Mouse (Mus musculus) left cerebral cortex, postnatal 4 days (tissue): Measurements from ENCODE around the gene Szt2. TPM values are rescaled to one million over a fixed set of nuclear protein-coding genes. Genes with fewer than 3 reads are reported as not detected.

Source experiments
- DNase-seq: peaks from one replicate; pipeline ENCODE4 v3.0.0-alpha.2; 2022
- intact Hi-C: fragments of 180-260 bp; cut with DNase I; formaldehyde crosslinking; loops from one replicate; pipeline ENCODE4 v1.15.1; 2025
- total RNA-seq, 2 experiments: library from RNA; stranded (reverse); gene quantifications; 2 replicates each; pipeline ENCODE4 v1.2.3; 2021

Gene Szt2
- total RNA-seq, 2 experiments from 2014 or later = 43.3 to 48.3 TPM

- intact Hi-C loops = no loop called here
- no peak for DNase-seq
Observed at GRCm38 (mm10) chr4:118415779-118416178, 6.7 kb upstream of the Szt2 start.

GRCm38 (mm10) chr4:118413553-118413952, 4.5 kb upstream of the Szt2 start:
- intact Hi-C loops = loop anchor here (5.0 kb wide), 1 partner anchor 51 kb away; no protein-coding TSS in a partner anchor
- DNase-seq = no peak

- intact Hi-C loops = loop anchor here (5.0 kb wide), 1 partner anchor 49 kb away; no protein-coding TSS in a partner anchor
Observed at GRCm38 (mm10) chr4:118410871-118411270, 1.8 kb upstream of the Szt2 start.

GRCm38 (mm10) chr4:118402701-118403100, 6.4 kb downstream of the Szt2 start:
- no peak for DNase-seq
- intact Hi-C loops = no loop called here

More at GRCm38 (mm10) chr4:118410871-118411270, 1.8 kb upstream of the Szt2 start:
- no peak for DNase-seq

GRCm38 (mm10) chr4:118401918-118402317, 7.2 kb downstream of the Szt2 start:
- no peak for DNase-seq
- intact Hi-C loops = no loop called here

- intact Hi-C loops = no loop called here
- DNase-seq = no peak
Observed at GRCm38 (mm10) chr4:118401421-118401820, 7.7 kb downstream of the Szt2 start.

GRCm38 (mm10) chr4:118398400-118398799, 10.7 kb downstream of the Szt2 start:
- DNase-seq = no peak
- intact Hi-C loops = no loop called here

GRCm38 (mm10) chr4:118396433-118396832, 12.6 kb downstream of the Szt2 start:
- intact Hi-C loops = no loop called here
- no peak for DNase-seq

DNA sequence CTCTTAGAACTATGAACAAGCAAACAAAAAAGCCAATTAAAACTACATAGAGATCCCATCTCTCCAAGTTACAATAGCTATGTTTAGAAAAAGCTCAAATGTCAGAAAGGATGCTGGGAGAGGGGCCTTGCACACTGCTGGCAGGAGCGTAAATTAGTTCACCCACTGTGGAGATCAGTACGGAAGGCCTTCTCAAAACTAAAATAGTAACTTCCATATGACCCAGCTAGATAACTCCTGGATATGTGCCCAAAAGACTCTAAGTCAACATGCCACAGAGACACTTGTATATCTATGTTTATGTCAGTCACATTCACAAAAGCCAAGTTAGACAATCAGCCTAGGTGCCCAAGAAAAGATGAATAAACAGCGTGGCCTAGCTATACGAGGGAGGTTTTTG, 13.8 kb downstream of the Szt2 start:
- no peak for DNase-seq
- intact Hi-C loops = no loop called here

DNA sequence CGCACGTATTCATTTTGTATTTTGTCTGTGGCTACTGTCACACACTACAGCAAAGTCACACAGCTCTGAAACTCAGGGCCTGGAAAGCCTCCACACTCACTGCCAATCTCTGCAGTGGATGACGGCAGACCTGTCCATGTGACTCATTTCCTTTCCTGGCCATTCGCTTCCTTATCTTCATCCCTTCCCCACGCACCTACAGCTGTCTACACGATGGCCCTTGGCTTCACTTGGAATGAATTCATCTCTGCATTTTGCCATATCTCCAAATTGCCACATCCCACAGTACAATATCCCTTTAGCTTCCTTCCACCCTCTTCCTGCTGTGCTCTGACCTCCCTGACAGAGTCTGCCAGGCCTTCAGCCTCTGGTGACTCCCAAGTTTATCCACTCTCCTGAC, 14.6 kb downstream of the Szt2 start:
- no peak for DNase-seq
- intact Hi-C loops = no loop called here

GRCm38 (mm10) chr4:118390146-118390545, 18.9 kb downstream of the Szt2 start:
- no peak for DNase-seq
- intact Hi-C loops = no loop called here

DNA sequence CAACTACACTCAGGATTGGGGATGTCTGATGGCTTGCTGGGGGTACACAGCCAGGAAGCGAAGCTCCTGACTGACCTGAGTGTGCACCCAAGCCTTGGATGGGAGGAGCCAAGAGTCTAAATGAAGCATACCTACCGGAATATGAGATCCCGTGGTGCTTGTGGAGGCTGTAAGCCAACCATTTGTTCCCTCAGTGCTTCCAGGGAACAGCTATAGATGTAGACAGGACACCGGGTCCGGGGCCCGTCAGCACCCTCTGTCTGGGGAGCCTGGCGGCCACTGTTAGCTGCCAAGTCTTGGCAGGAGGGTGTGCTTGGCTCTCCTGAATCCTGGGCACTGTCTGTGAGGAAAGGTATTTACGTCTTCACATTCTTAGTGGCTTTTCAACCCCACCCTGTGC, 21.8 kb downstream of the Szt2 start:
- DNase-seq = no peak
- intact Hi-C loops = no loop called here

GRCm38 (mm10) chr4:118383271-118383670, 25.8 kb downstream of the Szt2 start:
- DNase-seq = no peak
- intact Hi-C loops = no loop called here

- intact Hi-C loops = no loop called here
- no peak for DNase-seq
Observed at GRCm38 (mm10) chr4:118375999-118376398, 33.1 kb downstream of the Szt2 start.

DNA sequence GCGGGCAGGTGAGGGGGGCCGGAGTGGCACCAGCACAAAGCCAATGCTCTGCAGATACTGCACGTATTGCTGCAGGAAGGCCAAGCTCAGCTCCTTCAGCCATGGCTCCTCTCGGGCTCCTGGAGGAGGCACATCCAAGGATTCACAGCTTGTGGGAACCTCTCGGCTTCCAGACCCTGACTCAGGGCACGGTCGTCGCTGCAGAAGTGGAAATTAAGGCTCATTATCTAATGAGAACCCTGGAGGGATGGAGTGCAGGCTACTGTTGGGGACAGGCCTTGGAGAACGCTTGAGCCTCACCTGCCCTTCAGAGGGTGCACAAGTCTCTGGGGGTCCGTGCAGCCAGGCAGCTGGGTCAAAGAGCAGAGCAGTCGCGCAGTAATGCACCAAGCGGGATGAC, 37.3 kb downstream of the Szt2 start:
- DNase-seq = no peak
- intact Hi-C loops = no loop called here

DNA sequence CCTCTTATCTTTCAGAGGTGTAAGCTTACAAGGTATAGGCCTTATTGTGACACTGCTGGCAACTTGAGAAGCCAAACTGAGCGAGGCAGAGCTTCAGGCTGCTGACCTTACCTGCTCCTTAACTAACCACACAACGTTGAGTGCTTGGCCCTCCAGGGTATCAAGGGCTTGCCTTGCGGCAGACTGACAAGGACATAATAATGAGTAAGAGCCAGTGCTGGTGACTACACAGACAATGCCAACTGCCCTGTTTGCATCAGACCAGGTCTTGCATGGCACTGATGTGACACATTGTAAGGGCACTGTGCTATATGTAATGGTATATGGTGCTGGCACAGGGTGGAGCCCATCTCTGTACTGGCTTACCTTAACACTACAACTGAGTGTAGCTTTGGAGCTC, 40.5 kb downstream of the Szt2 start:
- intact Hi-C loops = no loop called here

DNA sequence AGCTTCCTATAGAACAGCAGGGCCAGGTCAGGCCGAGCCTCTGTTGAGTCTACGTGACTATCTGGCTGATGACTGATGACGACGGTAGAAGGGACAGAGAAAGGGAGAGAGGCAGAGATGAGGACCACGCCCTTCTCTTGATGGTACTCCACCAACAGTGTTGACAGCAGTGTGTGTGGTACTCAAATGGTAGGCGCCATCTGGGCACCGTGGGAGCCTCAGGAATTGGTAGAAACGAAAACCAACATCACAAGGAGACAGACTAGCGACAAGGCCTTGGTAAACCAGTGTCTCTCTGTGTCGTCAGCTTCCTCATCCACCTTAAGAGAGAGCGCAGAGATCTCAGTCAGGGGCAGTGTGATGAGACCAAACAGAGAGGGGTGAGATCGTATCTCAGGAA, 41.5 kb downstream of the Szt2 start:
- intact Hi-C loops = no loop called here
- no peak for DNase-seq

More for the DNA sequence above, 40.5 kb downstream of the Szt2 start:
- no peak for DNase-seq

GRCm38 (mm10) chr4:118365991-118366390, 43.1 kb downstream of the Szt2 start:
- no peak for DNase-seq
- intact Hi-C loops = no loop called here

DNA sequence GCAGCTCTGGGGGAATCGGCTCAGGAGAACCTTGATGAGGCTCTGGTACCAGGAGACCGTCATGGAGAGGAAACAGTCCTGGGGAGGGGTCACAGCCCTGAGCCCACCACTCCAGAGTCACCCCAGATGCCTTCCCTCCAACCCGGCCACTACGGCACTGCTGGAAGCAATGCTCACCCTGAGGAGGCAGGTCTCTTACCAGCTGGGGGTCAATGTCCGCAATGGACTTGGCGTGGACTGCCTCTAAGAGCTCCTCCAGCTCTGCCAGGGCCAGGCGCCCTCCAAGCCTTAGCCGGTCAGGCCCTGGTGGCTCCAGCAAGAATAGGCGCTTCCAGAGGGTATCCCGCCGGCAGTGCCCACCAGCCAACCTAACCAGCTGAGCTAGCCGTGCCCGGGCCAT, 44.4 kb downstream of the Szt2 start:
- intact Hi-C loops = loop anchor here (5.0 kb wide), 1 partner anchor 48 kb away; no protein-coding TSS in a partner anchor
- DNase-seq = no peak

DNA sequence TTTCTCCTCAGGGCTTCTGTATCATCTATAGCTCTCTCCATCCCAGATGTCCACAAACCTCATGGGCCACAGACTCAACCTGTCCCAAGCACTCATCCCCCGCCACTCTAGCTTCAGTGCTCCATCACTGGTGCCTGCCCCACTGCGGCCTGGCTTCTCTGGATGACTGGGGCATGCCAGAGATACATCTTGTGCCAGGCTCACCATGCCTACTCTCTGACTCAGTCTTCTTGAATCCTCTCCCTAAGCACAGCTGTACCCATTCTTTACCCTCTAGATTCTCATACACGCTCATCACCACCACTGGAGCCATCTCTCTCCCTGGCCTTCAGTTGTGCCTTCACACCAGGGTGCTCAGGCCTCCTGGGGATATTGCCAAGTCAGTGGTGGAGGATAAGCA, 45.1 kb downstream of the Szt2 start:
- intact Hi-C loops = loop anchor here (5.0 kb wide), 1 partner anchor 48 kb away; no protein-coding TSS in a partner anchor
- no peak for DNase-seq

GRCm38 (mm10) chr4:118362879-118363278, 46.2 kb downstream of the Szt2 start:
- DNase-seq = no peak
- intact Hi-C loops = loop anchor here (5.0 kb wide), 1 partner anchor 49 kb away; no protein-coding TSS in a partner anchor

DNA sequence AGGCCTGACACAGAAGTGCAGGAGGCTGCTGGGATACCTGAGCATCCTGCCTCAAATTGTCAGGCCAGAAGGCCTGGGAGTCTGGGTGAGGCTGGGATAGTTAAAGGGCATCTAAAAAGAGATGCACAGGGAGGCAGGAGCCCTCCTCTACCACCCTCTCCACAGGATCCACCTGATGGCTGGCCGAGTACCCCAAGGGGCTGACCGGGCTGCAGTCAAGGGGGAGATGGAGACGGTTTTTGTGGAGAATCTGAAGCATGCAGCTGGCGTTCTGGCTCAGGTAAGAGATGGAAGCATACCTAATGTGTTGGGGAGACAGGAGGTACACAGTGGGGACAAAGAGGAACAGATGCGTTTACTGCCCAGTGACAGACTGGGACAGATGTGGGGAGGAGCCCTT, 47.6 kb downstream of the Szt2 start:
- intact Hi-C loops = loop anchor here (5.0 kb wide), 1 partner anchor 51 kb away; no protein-coding TSS in a partner anchor
- no peak for DNase-seq
